Mouse (Mus musculus): ENCODE results near the gene Lrrk1. TPM values are rescaled to one million over a fixed set of nuclear protein-coding genes. Genes with fewer than 3 reads are reported as not detected.
A peak's percentile ranks its signal among the peaks of the same experiment; 100 is the strongest.

The Lrrk1 gene
- polyA plus RNA-seq, 1 experiment from 2014 or later, result 3.6 TPM

- Histone ChIP-seq H3K27me3 (ENCODE audit: control insufficient read depth, insufficient read depth, low read length) (no peaks in the 10 kb centered on the region), H3K4me3 (replicated peaks; ENCODE audit: low read depth, low read length) (no peak overlapping the region), H3K36me3 (ENCODE audit: control insufficient read depth, insufficient read depth, low read length) (no peaks in the 10 kb centered on the region), H3K9ac (replicated peaks; ENCODE audit: low read length) (no peak overlapping the region), H3K4me1 (ENCODE audit: control insufficient read depth, insufficient read depth, low read length) (peaks cover 4% of the 10 kb centered on the region; the same call in 1 of the 2 replicates), H3K27ac (replicated peaks; ENCODE audit: low read depth, low read length) (no peak overlapping the region), H3K9me3 (ENCODE audit: control insufficient read depth, low read length) (no peaks in the 10 kb centered on the region), H3K4me2 (ENCODE audit: low read length) (no peak overlapping the region)
- DNase-seq (no peak), ATAC-seq (ENCODE audit: low FRiP score, low TSS enrichment) (no peak)
- 81% methylated on average over 9 of the region's 9 CpGs for WGBS
These were observed 64.7 kb downstream of the Lrrk1 start for GRCm38 (mm10) chr7:66323252-66324015.

- Histone ChIP-seq H3K9ac (replicated peaks; ENCODE audit: low read length) (no peak overlapping the region), H3K27me3 (ENCODE audit: control insufficient read depth, insufficient read depth, low read length) (no peaks in the 10 kb centered on the region), H3K4me3 (replicated peaks; ENCODE audit: low read depth, low read length) (no peak overlapping the region), H3K36me3 (ENCODE audit: control insufficient read depth, insufficient read depth, low read length) (no peaks in the 10 kb centered on the region), H3K27ac (replicated peaks; ENCODE audit: low read depth, low read length) (no peak overlapping the region), H3K9me3 (ENCODE audit: control insufficient read depth, low read length) (no peaks in the 10 kb centered on the region), H3K4me2 (ENCODE audit: low read length) (no peak overlapping the region), H3K4me1 (ENCODE audit: control insufficient read depth, insufficient read depth, low read length) (peaks cover 4% of the 10 kb centered on the region; the same call in 1 of the 2 replicates)
- WGBS, result 55% methylated on average over 5 of the region's 5 CpGs
- DNase-seq (peak; percentile 76), ATAC-seq (ENCODE audit: low FRiP score, low TSS enrichment) (no peak)
These were observed 67.2 kb downstream of the Lrrk1 start for GRCm38 (mm10) chr7:66320996-66321395.

GRCm38 (mm10) chr7:66318147-66318546 is 70.0 kb downstream of the Lrrk1 start:
- Histone ChIP-seq H3K4me3 (replicated peaks; ENCODE audit: low read depth, low read length) (no peak overlapping the region), H3K36me3 (ENCODE audit: control insufficient read depth, insufficient read depth, low read length) (no peaks in the 10 kb centered on the region), H3K27me3 (ENCODE audit: control insufficient read depth, insufficient read depth, low read length) (no peaks in the 10 kb centered on the region), H3K9me3 (ENCODE audit: control insufficient read depth, low read length) (no peaks in the 10 kb centered on the region), H3K9ac (replicated peaks; ENCODE audit: low read length) (no peak overlapping the region), H3K27ac (replicated peaks; ENCODE audit: low read depth, low read length) (no peak overlapping the region), H3K4me1 (ENCODE audit: control insufficient read depth, insufficient read depth, low read length) (peaks cover 4% of the 10 kb centered on the region; the same call in 1 of the 2 replicates), H3K4me2 (ENCODE audit: low read length) (no peak overlapping the region)
- 90% methylated on average over 6 of the region's 6 CpGs for WGBS
- ATAC-seq (ENCODE audit: low FRiP score, low TSS enrichment), result no peak
- DNase-seq, result no peak

GRCm38 (mm10) chr7:66310670-66311656 is 77.2 kb downstream of the Lrrk1 start:
- no peaks in the 10 kb centered on the region for H3K27me3 ChIP-seq (ENCODE audit: control insufficient read depth, insufficient read depth, low read length)
- no peak overlapping the region for H3K9ac ChIP-seq (replicated peaks; ENCODE audit: low read length)
- no peak overlapping the region for H3K27ac ChIP-seq (replicated peaks; ENCODE audit: low read depth, low read length)
- no peaks in the 10 kb centered on the region for H3K9me3 ChIP-seq (ENCODE audit: control insufficient read depth, low read length)
- ATAC-seq (ENCODE audit: low FRiP score, low TSS enrichment) (no peak), DNase-seq (no peak)
- no peaks in the 10 kb centered on the region for H3K4me1 ChIP-seq (ENCODE audit: control insufficient read depth, insufficient read depth, low read length)
- H3K4me3 ChIP-seq (replicated peaks; ENCODE audit: low read depth, low read length), result no peak overlapping the region
- H3K36me3 ChIP-seq (ENCODE audit: control insufficient read depth, insufficient read depth, low read length), result no peaks in the 10 kb centered on the region
- H3K4me2 ChIP-seq (ENCODE audit: low read length), result no peak overlapping the region
- 87% methylated on average over 26 of the region's 26 CpGs for WGBS

GRCm38 (mm10) chr7:66309950-66310669 is 78.0 kb downstream of the Lrrk1 start:
- no peaks in the 10 kb centered on the region for H3K27me3 ChIP-seq (ENCODE audit: control insufficient read depth, insufficient read depth, low read length)
- ATAC-seq (ENCODE audit: low FRiP score, low TSS enrichment) (no peak), DNase-seq (peak; percentile 90)
- no peak overlapping the region for H3K4me3 ChIP-seq (replicated peaks; ENCODE audit: low read depth, low read length)
- no peaks in the 10 kb centered on the region for H3K36me3 ChIP-seq (ENCODE audit: control insufficient read depth, insufficient read depth, low read length)
- WGBS, result 43% methylated on average over 7 of the region's 7 CpGs
- no peak overlapping the region for H3K4me2 ChIP-seq (ENCODE audit: low read length)
- no peak overlapping the region for H3K9ac ChIP-seq (replicated peaks; ENCODE audit: low read length)
- no peak overlapping the region for H3K27ac ChIP-seq (replicated peaks; ENCODE audit: low read depth, low read length)
- no peaks in the 10 kb centered on the region for H3K4me1 ChIP-seq (ENCODE audit: control insufficient read depth, insufficient read depth, low read length)
- H3K9me3 ChIP-seq (ENCODE audit: control insufficient read depth, low read length), result no peaks in the 10 kb centered on the region

GRCm38 (mm10) chr7:66309240-66309949 is 78.8 kb downstream of the Lrrk1 start:
- Histone ChIP-seq H3K9ac (replicated peaks; ENCODE audit: low read length) (no peak overlapping the region), H3K27ac (replicated peaks; ENCODE audit: low read depth, low read length) (no peak overlapping the region), H3K4me1 (ENCODE audit: control insufficient read depth, insufficient read depth, low read length) (no peaks in the 10 kb centered on the region), H3K27me3 (ENCODE audit: control insufficient read depth, insufficient read depth, low read length) (no peaks in the 10 kb centered on the region), H3K4me2 (ENCODE audit: low read length) (no peak overlapping the region), H3K36me3 (ENCODE audit: control insufficient read depth, insufficient read depth, low read length) (no peaks in the 10 kb centered on the region), H3K4me3 (replicated peaks; ENCODE audit: low read depth, low read length) (no peak overlapping the region), H3K9me3 (ENCODE audit: control insufficient read depth, low read length) (no peaks in the 10 kb centered on the region)
- 79% methylated on average over 5 of the region's 5 CpGs for WGBS
- DNase-seq, result no peak
- ATAC-seq (ENCODE audit: low FRiP score, low TSS enrichment), result no peak

- Histone ChIP-seq H3K27me3 (ENCODE audit: control insufficient read depth, insufficient read depth, low read length) (no peaks in the 10 kb centered on the region), H3K4me2 (ENCODE audit: low read length) (no peak overlapping the region), H3K9ac (replicated peaks; ENCODE audit: low read length) (no peak overlapping the region), H3K4me3 (replicated peaks; ENCODE audit: low read depth, low read length) (no peak overlapping the region), H3K27ac (replicated peaks; ENCODE audit: low read depth, low read length) (no peak overlapping the region), H3K9me3 (ENCODE audit: control insufficient read depth, low read length) (no peaks in the 10 kb centered on the region), H3K4me1 (ENCODE audit: control insufficient read depth, insufficient read depth, low read length) (no peaks in the 10 kb centered on the region), H3K36me3 (ENCODE audit: control insufficient read depth, insufficient read depth, low read length) (no peaks in the 10 kb centered on the region)
- no peak for ATAC-seq (ENCODE audit: low FRiP score, low TSS enrichment)
- WGBS, result 74% methylated on average over 13 of the region's 13 CpGs
- no peak for DNase-seq
These were observed 79.4 kb downstream of the Lrrk1 start for GRCm38 (mm10) chr7:66308581-66309239.

All from midbrain, embryonic 14.5 days (tissue).